Mouse (Mus musculus) right cerebral cortex, postnatal 10 days (tissue): Measurements from ENCODE around the gene Mmp15.

Experiments used
- DNase-seq, 2 experiments: peaks; one replicate each; pipeline ENCODE4 v3.0.0; 2021; ENCODE audit warnings: low spot score in 2 of 2

Gene Mmp15

DNA sequence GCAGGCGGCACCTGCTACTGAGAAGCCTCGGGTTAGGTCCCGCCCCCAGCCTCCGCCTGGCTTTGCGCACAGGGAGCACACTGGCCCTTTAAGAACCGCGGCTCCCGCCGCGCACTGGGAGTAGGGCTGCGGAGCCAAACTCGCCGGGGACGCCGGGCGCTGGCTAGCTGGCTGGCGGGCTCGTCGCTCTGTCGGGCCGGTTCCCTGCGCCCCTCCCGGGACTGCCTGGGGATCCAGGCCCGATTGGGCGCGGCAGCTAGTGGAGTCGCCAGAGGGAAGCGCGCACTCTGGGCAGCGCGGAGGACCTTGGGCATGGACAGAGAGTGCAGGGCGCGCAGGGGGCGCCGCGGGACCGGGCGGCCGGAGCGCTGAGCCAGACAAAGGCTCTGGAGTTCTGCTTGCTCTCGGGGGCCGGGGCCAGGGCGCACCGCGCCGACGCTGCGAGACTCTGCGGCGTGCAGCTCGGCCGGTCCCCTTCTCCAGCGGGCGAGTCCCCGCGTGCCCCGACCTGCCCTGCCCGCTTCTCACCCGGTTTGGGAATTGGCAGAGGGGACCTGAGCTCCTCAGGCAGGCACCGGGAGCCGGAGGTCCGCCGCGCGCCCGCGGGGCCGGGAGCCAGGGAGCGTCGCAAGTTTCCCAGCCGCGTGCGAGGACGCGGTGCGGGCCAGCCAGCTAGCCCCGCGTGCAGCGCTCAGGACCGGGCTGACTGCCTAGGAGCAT lies at the start of gene Mmp15:
Mmp15 (plus strand) TSS at position 118 of the 720 bp plus-strand sequence.
- peak; percentile 82 for DNase-seq

DNA sequence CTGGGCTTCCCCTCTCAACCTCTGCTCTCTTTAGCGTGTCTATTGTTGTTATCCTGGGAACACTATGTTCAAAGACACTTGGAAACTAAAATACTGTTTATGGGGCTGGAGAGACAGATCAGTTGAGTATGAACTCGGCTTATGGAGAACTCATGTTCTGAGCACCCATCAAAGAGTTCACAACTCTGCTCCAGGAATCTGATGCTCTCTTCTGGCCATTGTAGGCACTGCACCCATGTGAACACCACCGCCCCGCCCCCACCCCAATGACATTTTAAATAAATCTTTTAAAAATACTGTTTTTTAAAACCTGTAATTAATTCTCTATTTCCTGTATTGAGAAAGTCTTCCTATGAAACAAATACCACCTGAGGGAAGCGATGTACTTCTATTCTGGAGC lies 49.7 kb upstream of the Mmp15 start:
- DNase-seq, result no peak

DNA sequence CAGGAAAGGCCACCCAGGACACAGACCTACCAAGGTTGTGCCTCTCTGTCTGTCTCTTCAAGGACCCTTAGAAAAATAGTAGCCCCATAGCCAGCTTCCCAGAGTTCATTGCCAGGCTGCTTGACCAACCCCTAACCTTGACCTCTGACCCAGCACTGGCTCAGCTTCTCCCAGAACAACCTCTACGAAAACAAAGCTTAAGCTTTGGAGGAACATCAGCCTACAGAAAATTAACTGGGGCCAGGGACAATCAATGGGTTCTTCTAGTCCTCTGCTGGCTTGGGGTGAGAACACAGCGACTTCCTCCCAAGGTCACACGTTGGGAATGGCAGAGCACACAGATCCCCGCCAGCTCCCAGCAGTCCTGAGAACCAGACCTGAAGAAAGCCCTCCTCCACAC lies 46.5 kb upstream of the Mmp15 start:
- no peak for DNase-seq

DNA sequence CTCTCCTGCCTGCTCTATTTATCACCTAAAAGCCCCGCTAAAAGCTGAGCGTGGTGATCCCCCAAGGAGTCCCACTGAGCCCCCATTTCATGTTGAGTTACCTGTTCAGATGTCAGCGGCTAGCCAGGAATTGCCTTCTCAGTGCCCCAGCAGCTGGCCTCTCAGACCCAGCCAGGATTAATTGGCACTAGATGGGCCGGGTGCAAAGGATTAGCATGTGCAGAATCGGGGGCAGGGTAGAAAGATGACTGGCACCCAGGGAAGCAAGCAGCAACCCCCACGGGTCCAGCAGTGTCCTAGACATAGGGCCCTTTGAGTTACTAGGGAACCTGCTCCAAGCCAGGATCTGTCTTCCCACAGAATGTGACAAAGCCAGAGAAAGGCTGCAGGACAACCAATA lies 45.6 kb upstream of the Mmp15 start, which contains the start of gene Cngb1:
Cngb1 (minus strand) TSS at position 155 of the 400 bp plus-strand sequence.
- DNase-seq, result no peak

DNA sequence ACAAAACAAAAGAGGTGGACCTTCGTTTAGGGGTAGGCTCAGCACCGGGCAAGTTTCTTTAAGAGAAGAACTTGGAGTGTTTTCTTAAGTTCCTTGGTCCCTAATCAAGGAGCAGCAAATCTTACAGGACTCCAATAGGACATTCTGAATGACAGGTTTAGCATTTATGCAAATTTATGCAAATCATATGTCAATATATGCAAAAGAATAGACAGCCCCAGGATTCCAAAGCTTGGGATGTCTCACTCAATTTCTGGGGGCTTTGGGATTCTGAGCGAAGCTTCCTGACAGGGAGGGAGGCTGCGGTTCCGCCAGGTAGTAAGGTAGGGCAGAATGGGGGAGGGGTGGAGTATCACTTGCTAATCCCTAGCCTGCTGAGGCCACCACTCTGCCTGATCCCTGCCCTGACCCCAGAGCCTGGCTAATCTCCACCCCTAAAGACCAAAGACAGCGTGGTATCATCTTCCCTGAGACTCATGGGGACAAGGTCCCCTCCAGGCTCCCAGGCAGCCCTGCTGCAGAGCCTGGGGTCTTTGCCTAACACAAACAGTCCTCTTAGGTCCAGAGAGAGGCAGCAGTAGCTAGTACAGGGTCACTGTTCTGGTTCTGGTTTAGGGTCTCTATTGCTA lies 41.6 kb upstream of the Mmp15 start, which contains the start of gene Tepp:
Tepp (plus strand) TSS at position 225 of the 629 bp plus-strand sequence.
- no peak for DNase-seq

DNA sequence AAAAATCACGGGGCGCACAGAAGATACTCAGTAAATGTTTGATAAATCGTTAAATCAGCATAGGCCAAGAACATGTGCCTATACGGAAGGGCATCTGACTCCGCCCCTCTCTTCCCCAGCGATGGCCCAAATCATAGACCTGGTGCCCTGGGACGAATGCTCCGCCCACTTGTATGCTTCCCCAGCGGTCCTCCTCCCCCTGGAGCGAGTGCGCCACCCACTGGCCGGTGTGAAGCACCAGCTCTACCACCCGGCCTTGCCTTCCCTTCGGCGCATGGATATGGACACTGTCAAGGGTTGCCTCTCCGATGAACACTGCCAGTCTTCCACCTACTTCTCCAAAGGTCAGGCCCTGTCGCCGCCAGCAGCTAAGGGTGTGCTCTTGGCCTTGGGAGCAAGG lies 39.2 kb upstream of the Mmp15 start:
- no peak for DNase-seq

DNA sequence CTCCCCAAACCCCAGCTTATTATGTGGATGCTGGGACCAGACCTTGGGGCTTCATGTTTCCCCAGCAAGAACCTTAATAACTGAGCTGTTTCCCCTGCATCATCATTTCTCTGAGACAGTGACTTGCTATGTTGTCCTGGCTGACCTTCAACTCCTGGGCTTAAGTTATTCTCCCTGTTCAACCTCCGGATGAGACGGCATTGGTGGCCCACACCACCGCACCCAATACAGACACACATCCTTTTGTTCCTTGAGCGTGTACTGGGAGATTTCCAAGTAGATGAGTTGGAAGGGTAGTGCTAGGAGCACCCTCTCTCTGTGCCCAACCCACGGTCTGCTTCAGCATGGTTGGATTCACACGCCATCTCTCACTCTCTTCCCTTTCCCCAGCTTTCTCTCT lies 38.2 kb upstream of the Mmp15 start:
- no peak for DNase-seq

DNA sequence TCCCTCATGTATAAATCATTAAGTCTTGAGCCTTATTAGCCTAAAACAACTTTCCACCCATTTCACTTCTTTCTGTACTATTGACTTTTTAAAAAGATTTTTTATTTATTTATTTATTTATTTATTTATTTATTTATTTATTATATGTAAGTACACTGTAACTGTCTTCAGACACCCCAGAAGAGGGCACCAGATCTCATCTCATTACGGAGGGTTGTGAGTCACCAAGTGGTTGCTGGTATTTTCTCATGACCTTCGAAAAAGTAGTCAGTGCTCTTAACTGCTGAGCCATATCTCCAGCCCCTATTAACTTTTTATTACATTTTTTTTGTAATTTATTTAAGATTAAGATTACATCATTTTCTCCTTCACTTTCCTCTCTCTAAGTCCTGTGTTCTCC lies 37.4 kb upstream of the Mmp15 start:
- no peak for DNase-seq

DNA sequence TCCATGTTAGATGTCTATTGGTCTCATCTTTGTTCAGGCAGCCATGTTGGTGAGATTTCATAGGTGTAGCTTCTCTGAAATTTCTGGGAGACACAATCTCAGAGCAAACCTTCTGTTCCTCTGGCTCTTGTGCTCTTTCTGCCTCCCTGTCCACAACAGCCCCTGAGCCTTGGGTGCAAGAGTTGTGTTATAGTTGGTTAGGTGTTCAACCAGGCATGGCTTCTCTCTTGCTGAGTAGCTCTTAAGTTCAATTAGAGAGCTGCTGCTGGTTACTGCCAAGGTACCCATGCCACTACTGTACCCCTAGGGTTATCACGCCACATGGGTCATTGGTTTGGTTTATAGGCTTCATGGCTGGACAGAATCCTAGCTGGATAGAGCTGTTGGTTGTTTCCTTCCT lies 36.7 kb upstream of the Mmp15 start:
- DNase-seq, result no peak

DNA sequence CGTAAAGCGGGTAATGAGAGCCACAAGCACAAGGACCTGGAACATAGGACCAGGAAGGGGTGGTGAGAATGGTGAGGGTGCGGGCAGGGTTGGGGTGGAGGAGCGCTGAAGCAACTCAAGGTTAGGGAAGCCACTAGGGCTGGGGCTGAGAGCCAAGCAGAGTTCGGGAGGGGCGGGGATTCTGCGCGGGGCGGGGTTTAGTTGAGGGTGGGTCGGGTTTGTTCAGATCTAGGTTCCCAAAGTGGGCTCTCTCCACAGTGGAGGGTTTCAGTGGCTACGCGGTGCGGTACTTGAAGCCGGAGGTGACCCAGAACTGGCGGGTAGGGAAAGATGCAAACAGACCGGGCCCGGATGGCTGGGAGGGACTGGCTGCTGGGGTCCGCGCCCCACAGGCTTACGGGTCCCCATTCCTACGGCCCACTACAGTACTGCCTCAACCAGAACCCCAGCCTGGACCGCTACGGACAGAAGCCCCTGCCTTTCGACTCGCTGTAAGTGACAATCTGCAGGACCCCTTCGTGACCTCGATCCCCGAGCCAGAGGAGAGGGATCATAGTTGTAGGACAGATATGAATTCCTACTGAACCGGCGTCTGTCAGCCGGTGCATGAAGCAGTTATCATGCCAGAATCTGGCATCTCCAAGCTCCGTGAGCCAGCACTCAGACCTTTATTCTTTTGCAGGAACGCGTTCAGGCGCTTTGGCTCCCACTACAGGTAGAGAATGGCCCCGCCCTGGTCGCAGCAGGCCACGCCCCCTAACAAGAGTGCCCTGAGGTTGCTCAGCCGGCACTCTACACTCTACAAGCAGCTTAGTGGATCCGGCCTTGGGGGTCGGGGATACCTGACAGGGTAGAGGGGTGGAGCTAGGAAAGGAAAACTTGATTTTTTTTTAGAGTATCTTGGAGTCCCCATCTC lies 31.6 kb upstream of the Mmp15 start:
- DNase-seq, result peak; percentile 64 to 65

DNA sequence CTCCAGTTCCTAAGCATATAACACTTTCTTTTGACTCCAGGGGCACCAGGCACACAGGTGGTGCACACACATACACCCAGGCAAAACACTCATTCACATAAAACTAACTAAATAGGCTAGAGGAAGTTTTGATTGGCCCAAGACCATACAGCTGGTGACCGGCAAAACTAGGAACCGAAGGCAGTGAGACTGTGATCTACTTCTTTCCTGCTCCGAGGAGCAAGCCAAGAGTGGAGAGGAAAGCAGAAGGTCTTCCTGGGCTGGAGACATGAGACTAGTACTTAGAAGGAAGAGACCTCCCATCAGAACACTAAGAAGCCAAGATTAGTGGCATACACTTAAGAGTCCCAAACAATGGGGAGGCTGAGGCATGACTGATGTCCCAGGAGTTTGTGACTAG lies 28.9 kb upstream of the Mmp15 start:
- no peak for DNase-seq

DNA sequence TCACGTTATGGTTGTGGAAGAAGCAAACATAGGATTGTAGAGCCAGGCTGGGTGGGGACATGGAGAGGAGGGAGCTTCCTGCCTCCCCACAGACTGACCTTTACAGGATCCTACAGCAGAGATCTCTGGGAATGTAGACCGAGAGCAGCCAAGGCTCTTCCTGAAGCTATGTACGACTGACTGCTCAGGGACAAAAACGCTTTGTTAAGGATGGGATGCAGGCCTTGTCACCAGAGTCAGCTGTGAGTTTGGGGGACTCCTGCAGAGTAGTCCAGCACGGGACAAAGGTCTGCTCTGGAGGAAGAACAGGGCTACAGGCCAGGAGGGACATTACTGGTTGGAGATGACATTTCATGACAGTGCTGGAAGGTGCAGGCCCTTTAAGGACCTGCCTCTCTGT lies 27.4 kb upstream of the Mmp15 start:
- no peak for DNase-seq

DNA sequence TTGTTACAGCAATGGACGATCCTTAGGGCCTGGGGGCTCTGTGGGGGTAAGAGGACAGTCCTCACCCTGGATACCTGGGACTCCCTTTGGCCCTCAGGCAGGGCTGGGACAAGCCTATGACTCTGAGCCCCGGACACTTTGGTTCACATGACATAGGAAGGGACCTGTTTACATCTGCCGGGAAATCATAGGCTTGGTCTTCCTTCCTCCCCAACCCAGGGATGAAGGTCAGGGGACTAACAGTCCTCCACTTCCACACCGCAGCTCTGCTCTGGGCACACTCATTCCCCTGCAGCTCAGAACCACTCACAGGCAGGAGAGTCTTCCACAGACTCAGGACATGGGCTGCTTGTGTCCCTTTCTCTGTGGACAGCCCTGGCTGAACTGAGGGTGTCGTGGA lies 25.2 kb upstream of the Mmp15 start:
- DNase-seq, result no peak

DNA sequence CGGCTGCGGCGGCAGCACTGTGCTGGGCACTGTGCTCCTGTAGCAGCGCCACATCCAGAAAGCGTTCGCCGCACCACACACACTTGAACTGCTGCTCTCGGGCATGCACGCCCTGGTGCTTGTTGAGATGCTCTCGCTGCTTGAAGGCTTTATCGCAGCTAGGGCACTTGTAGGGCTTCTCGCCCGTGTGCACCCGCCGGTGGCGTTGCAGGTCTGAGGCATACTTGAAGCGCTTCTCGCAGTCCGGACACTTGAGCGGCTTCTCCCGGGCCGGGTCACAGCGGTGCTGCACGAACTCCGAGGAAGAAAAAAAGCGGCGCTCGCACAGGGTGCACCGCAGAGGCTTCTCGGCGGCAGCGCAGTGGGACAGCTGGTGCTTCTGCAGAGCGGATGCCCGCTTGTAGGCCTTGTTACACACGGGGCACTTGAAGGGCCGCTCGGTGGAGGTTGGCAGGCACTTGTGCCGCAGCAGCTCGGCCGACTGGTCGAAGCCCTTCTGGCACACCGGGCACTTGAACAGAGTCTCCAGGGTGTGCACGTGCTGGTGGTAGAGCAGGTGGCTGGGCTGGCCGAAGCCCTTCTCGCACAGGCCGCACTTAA lies 24.1 kb upstream of the Mmp15 start:
- peak in 1 of 2 experiments; percentile 30 for DNase-seq

DNA sequence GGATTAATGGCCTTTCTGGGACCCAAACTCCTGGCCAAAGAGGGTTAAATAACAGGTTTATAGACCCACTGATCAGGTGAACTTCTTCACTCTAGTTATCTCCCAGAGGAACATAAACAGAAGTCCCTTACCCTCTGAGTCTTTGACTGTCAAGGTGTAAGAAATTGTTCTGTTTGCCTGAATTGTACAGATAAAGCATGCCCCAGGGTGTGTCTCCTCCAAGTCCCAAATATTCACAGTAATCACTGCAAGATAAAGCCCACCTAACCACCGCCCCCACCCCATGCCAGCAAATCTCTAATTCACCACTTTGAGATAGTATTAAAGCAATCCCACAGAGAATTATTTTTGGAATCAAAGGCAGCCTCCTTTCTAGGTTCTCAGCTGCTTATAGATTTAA lies 21.7 kb upstream of the Mmp15 start:
- DNase-seq, result no peak

DNA sequence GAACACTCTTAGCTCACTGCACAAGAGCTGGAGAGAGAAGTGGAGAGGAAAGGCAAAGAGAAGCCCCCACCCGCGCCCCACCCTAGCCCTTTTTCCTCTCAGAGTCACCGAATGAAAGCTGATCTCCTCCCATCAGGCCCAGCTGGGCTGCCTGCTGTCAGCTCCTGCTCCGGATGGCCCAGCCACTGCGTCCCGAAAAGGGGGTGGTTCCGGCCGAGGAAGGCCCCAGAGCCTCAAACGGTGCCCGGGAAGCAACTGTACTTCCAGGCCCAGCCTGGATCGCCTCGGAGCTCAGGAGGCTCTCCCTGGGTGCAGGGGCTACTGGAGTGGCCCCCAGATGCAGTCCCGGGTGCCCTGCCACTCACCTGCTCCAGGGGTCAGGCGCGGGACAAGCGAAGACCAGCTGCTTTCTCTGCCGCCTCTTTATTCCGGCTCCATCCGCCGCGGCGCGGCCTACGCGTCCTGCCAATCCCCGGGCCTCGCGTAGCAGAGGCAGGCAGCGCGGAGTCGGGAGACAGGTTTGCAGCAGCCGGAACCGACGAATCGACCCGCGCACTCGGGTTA lies 20.8 kb upstream of the Mmp15 start:
- DNase-seq, result no peak

DNA sequence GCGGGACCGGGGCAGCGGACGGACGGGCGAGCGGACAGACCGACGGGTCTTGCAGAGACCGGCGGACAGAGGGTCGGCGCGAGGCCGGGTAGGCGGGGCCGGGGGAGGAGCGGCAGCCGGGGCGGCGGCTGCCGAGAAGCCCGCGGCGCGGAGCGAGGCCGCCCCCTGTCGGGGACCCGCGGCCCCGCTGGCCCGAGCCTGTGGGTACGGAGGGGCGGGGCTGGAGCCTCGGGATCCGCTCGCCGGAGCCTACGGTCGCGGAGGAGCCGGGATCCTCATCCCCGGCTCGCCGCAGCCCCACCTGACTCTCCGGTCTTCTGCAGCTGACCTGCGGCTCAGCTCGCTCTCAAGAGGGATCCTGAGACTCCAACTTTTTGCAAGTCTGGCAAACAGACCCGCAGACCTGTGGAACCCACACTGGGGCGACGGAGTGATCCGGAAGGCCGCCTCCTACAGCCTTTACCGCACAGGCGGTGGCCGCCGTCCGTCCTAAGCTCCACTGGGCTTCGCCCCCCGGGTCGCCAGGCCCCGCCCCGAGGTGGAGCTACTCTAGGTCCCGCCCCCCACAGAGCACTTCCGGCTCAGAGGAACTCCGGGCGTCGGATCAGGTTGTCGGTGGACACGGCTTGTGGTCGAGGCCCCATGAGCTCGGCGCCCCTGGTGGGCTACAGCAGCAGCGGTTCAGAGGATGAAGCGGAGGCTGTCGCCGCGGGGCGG lies 20.2 kb upstream of the Mmp15 start, which contains the start of the genes Zfp319 and Usb1:
Zfp319 (minus strand) TSS at position 231 of the 717 bp plus-strand sequence.
Usb1 (plus strand) TSS at position 565 of the 717 bp plus-strand sequence.
- peak; percentile 96 for DNase-seq

DNA sequence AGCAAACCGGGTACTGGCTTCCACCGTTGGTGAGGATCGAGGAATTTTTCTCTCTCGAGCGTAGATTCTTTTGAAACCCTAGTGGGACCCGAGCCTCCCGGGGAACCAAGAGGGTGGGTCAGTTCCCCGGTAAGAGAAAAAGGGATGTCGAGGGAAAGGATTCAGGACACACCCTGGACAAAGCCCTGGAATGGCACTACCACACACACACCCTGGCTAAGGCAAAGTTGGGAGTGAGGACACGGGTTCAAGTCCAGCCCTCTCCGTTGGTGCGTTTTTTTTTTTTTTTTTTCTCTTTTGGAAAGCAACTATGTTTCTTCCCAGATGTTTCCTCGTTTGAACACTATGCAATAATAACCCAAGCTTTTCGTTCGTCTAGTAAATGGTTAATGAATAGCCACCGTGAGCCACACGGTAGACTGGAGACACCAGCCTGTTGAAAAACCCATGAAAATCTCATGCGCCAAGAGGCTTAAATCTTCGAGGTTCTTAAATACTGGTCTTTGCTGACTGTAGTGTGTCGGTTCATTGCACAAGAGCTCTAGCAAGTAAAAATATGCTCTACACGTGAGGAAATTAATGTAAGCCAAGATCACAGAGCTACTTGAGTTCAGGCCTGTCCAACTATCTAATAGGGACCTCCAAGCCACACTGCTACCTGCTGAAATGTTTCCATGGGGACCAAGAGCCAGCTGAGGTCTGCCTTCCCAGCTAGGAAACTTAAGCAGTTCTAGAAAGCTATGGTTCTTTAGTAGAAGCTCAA lies 19.4 kb upstream of the Mmp15 start:
- no peak for DNase-seq

DNA sequence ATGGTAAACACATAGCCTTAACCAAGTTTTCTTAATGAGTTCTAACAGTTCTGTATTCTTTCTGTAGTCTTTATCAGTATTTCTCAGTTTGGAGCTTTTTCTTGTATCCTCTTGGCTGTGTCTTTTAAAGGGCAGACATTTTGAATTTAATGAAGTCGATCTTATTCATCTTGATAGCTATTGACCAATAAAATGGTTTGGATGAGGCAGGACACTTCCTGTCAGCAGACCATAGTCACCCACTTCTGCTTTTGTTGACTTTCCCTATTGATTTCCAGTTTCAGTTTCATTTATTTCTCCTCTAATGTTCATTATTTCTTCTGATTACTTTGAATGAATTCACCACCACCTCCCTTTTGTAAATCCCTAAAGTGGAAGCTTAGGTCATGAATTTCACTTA lies 16.4 kb upstream of the Mmp15 start:
- no peak for DNase-seq

DNA sequence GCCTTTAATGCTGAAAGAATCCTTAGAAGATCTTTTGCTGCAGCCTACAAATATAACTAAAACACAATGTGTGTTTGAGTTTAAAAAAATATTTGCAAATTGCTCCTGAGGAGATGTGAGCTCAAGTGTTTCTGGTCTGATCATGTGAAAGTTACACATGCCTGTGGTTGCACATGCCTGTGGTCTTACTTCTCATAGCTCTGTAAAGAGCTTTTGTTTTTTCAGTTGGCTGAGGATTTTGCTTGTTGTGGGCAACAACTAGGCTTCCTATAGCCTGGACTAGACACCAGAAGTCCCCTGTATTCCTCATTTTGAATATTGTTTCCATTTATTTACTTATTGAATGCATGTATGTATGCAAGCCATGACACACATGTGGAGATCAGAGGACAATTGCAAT lies 15.7 kb upstream of the Mmp15 start:
- no peak for DNase-seq
